Mouse (Mus musculus): ENCODE results near the gene Pde4d.

Gene Pde4d

DNA sequence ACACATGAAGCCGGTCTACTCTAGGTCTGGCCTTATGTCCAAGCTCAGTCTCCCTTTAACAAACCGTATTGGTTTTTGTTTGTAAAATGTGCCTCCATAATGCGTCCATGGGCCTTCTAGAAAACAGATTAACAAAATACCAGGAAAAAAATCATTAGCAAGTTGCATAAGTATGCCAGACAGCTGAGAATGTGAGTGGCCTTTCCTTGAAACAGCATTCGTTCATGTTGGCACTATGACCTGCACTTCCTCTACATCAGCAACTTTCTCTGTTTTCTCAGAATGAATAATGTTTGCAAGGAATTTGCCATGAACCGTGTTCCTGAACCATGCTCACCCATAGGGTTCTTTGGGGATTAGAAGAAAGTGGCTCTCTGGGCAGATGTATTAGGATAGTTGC lies 998.4 kb downstream of the Pde4d start:
- DNase-seq (ENCODE audit: low read depth in 1 of 2, low spot score in 2 of 2), result no peak

DNA sequence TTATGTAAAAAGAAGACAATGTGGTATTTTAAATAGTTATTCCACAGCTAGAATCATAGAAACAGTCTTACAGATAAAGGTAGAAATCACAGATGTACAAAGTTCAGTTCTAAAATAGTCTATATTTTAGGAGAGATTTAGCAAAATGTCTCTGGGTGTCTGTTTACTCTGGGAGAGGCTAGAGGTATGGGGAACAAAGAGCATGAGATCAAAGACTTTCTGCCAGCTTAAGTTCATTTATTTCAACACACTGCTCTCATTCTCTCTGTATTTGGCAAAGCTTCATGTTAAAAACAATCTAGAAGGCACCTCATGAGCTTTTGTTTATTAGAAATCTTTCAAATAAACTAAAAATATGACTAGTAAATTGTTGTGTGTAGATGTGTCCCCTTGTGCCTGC lies 1024.6 kb downstream of the Pde4d start:
- no peak for DNase-seq (ENCODE audit: low read depth in 1 of 2, low spot score in 2 of 2)

DNA sequence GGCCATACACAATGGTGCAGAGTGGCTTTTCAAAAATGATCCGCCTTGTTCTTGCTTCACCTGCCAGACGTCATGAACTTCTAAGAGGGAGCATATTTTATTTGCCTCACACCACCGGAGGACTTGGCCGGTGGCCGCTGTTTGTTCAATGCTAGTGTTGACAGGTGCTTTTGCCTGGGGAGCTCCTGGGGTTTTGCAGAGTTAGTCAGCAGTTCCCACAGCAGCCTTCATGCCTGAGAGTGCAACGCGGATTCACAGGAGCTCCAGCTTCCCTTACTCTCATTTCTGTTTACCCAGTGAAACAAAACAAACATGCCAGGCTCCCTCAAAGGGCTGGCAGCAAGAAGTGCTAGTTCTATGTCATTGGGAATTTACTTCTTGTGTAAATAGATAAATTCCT lies 1031.7 kb downstream of the Pde4d start:
- DNase-seq (ENCODE audit: low read depth in 1 of 2, low spot score in 2 of 2), result no peak

DNA sequence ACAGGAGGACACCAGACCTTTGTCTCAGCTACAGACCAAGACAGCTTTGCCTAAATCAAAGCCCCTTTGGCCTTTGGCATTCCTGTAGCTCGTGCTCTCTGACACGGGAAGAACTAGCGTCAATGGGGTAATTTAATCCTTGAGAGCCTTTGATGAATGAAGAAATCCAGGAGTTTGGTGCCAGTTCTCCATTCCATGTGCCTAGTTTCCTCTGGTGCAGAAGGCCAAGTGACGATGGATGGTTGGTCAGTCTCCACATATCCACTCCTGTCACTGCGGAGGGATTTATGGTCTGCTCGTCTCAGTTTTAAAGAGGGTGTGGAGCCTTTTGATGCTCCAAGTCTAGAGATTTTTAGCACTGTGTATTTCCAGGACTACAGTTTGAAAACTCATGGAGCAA lies 1036.4 kb downstream of the Pde4d start:
- no peak for DNase-seq (ENCODE audit: low read depth in 1 of 2, low spot score in 2 of 2)

DNA sequence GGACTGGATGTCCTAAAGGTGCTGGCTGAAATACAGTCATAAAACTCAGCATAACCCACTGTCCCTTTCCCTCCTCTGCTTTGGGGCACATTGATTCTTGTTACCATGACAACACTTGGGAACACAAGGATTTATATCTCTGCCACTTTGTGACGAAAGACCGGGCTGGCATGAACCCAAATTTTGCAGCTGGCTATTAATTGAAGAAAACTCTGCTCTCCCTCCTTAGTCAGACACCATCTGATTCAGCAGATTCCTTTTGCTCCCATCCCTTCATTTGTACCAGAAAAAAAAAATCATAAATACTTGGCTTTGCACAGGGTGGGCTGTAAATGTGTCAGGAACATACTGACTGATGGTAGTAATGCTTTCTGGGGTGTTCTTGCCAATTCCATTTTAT lies 1037.6 kb downstream of the Pde4d start:
- DNase-seq (ENCODE audit: low read depth in 1 of 2, low spot score in 2 of 2), result no peak

DNA sequence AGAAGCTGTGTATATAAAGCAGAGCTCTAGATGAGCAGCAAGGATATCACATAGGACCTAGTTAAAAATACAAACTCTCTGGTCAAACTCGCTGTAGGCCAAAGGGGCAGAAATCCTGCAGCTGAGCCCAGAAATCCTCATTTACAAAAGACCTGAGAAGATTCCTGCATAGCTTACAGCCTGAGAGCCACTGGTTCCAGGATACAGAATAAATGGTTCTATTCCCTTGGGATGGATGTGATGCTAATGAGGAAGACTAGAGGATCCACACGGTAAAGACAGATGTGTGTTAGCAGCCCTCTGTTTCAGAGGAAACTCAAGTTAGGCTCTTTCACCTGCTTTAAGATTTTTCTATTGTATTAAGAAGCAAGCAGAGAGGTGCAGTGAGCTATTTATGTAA lies 1041.1 kb downstream of the Pde4d start:
- DNase-seq (ENCODE audit: low read depth in 1 of 2, low spot score in 2 of 2), result no peak

DNA sequence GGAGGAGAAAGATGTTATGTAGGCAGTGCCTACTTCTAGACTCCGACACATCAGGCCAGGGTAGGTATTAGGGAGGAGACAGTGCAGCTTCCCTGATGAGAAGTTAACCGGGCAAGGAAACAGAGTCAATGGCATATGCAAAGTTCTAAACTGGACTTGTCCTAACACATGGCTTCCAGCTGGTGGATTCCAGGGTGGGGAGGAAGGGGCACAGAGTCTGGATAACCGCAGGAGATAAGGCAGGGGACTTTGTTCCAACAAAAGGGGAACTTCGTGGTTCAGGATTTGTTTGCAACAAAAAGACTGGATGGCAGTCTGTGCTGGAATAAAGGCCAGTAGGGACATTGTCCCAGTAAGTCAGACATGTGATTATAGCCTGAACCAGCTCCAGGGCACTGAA lies 1042.1 kb downstream of the Pde4d start:
- DNase-seq (ENCODE audit: low read depth in 1 of 2, low spot score in 2 of 2), result no peak

DNA sequence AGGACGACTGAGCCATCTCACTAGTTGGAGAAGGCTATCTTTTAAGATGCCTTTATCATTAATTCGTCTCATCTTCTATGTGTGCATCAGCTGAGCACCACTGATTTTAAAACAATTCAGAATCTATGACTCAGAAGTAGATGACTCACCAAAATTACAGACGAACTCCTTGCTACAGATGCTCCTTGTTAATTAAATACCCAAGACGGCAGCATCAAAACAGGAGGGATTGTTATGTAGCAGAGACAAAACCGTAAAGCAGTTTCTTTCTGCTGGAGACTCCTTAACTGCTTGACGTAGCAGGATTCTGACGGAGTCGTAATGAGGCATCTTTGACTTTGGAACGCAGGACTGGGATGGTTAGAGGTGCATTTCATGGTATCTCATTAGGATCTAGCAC lies 1050.6 kb downstream of the Pde4d start:
- no peak for DNase-seq (ENCODE audit: low read depth in 1 of 2, low spot score in 2 of 2)

DNA sequence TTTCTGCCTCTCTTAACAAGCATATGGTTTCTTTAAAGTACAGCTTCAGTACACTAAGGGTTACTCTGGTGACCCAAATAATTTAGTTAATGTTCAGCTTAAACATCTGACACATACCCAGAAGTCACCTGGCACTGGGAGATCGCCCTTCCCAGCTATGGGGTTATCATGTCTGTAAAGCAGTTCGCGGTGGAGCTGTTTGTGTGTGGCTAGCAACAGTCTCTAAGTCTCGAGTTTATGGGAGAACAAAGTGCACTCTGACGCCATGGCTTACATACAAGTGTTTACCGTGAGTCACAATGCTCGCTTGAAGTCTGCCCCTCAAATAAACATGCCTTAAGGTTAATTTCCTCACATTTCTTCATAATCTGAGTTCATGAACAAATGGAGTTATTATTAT lies 1053.0 kb downstream of the Pde4d start:
- DNase-seq (ENCODE audit: low read depth in 1 of 2, low spot score in 2 of 2), result no peak

DNA sequence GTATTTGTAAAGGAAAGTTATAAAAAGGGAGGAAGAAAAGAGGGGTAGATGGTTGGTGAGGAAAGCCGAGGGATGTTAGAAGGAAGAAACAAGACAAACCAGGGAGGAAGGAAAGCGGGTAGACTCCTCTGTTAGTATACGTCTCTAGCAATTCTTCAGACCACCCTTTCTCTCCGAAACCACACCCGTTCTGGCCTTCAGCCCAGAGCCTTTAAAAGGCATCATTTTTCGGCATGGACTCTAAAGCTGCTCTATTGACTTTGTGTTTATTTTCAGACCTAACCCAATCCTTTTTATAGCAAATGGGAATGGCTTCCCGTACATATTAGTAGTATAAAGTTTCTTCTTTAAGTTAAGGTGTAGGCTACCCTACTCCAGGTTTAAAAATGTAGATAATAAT lies 1057.0 kb downstream of the Pde4d start:
- no peak for DNase-seq (ENCODE audit: low read depth in 1 of 2, low spot score in 2 of 2)

DNA sequence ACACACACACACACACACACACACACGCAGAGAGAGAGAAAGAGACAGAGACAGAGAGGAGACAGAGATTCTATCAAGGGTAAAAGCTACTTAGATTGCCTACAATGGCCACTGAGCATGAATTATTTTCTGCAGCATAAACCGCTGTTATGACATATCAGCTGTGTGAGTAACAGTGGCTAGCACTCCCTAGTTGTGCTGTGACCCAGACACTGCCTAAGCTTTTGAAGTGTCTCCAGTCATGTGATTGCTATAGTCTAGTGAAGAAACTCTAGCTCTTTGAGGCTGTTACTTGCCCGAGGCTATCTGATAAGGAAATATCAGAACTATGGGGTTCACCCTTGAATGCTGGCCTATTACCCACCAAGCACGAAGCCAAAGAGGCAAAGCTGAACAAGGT lies 1058.7 kb downstream of the Pde4d start:
- no peak for DNase-seq (ENCODE audit: low read depth in 1 of 2, low spot score in 2 of 2)

DNA sequence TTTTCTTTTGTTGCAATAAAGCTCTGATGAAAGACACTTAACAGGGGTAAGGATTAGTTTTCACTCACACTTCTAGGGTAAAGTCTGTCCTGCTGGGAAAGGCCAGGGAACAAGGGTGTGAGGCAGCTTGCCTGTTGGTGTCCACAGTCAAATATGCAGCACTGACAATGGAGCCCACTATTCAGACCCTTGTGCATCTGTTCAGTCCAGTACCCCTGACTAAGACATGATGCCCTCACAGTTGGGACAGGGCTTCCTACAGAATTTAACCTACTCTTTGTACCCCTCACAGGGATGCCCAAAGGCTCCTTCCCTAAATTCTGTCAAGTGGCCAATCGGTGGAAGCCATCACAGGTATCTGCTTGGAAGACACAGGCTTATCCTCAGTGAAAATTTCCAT lies 1068.4 kb downstream of the Pde4d start:
- no peak for DNase-seq (ENCODE audit: low read depth in 1 of 2, low spot score in 2 of 2)

DNA sequence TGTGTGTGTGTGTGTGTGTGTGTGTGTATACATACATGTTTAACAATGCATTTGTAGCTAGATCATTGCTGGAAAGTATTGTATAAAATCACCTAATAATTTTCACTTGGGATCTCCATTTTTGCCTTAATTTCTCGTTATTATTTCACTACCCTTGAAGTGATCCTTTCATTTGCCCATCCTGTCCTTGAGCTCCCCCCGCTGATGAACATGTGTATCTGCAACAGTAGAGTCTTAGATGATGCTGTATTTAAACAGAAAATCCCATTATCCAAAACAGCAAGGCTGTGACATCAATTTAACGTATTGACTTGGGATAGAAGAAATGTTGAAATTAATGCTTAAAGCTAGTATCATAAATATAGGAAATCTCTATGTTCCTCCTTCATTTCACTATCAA lies 1069.7 kb downstream of the Pde4d start:
- no peak for DNase-seq (ENCODE audit: low read depth in 1 of 2, low spot score in 2 of 2)

DNA sequence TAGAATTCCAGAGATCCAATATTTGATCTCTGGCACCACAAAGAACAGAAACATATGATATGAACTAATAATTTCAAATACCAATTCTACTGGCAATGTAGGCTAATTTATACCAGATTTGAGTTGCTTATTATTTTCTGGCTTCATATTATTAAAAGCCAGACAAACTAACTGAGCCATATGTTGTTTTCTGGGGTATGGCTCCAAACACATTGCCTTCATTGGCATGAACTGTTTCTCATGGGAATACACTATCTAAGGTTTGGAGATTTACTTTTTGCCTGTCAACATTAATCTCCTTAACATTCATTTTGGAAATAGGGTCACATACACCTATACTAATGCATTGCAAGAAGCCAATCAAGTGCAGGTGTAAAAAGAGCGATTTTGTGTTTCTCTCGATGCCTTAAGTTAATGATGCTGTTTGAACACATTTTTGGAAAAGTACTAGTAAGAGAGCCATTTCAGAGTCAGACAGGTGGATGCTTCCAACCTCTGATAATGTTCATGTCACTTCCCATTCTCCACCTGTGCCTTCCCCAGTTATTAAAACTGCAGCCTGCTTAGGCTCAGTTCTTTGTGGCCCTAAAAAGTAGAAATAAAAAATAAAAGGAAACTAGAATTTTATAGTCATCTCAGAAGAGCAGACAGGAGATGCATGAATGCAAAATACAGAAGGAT lies 1070.4 kb downstream of the Pde4d start:
- no peak for DNase-seq (ENCODE audit: low read depth in 1 of 2, low spot score in 2 of 2)

DNA sequence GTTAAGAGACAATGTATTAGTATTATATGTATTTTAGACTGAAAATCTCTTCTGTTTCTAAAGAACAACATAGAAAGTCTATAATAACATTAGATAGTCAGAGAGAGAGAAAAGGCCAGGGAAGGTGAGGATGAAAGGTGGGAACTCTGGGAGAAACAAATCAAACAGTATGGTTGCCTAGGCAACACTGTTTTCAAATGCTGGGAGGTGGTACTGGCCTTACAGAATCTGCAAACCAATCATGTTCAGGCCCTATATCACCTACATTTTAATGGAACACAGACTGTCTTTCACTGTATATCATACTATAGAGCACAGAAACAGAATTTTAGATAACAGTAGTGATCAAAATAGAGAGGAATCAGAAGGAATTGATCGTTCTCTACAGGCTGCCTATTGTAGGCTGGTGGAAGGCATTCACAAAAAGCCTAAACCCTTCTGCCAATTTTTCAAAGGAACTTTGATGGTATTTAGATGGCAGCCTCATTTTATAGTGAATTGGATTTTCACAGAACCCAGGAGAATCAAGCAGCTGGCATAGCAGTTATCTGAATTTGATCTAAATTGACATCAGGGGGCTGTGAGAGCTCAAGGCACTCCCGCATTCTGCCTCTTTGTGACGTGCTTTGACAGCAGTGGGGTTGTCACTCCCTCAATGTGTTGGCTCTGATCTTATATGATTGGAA lies 1084.2 kb downstream of the Pde4d start:
- no peak for DNase-seq (ENCODE audit: low read depth in 1 of 2, low spot score in 2 of 2)

DNA sequence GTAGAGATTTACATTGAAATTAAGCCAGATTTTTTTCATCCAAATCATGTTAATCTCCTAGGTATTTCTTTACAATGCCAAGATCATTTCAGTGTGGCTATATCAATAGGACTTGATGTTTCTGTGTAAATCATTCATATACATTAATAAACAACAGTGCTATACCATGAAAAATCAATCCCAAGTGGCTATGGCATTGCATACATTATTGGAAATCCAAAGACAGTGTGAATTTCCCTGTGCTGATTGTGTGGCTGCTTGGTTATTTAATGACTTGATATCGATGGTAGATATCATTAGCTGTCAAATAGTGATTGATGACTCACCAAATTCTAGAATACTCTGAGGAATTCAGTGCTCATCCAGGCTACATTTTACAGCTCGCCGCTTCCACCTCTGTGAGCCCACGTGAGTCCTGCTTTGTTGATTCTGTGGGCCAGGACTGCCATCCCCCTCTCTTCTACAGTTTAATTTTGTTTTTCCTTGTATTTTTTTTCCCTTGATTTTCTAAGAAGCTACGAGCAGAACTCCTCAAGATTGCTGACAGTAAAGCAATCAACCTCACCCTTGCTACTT lies 1085.0 kb downstream of the Pde4d start:
- no peak for DNase-seq (ENCODE audit: low read depth in 1 of 2, low spot score in 2 of 2)

DNA sequence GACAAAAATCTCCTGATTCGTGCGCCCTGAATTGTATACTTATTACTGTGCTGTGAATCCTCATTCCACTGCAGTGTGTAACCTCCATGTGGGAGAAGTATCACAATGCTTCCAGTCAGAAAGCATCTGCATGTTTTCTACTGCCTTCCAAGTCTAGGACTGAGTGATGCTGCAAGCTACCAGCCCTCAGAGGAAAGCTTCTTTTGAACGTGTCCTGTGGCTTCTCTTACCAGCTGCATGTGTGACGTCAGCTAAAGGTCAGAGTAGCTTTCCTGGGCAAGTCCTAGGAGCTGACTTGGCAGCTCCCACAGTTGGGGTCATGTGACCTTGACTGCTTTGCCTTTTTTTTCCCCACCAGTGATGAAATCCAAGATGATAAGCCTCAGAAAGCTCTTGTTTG lies 1086.9 kb downstream of the Pde4d start:
- DNase-seq (ENCODE audit: low read depth in 1 of 2, low spot score in 2 of 2), result no peak

DNA sequence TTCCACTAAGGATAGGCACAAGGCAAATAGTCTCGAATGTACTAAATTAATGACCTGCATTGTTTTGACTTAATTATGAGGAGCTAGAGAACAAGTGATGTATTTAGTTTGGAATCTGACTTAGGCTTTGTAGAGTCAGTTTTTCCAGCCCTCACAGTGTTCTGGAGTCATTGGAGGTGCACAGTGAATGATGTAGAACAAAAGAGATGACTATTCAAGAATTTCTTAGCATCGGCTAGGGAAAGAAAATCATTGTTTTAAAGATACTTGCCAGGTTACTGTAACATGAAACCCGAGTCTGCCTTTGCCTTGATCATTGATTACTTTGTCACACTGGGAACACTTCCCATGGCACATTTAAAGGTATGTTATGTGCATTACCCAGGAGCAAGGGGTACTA lies 1089.6 kb downstream of the Pde4d start:
- no peak for DNase-seq (ENCODE audit: low read depth in 1 of 2, low spot score in 2 of 2)

DNA sequence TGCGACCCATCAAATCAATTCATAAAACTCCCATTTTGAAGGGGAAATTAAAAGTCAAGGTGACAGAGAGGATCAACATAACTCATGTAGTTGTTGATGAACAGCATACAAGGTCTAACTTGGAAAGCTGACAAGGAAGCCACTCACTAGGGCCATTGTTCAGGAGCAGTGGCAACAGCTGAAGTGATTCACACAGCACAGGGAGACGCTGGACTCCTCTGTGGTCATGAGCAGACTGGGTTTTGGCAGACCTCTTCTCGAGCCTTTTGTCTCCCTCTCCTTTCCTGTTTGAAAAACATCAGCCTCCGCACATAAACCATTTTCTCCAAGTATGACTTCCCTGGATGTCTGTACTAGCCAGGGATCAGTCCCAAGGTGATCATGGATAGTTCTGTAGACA lies 1094.9 kb downstream of the Pde4d start:
- DNase-seq (ENCODE audit: low read depth in 1 of 2, low spot score in 2 of 2), result no peak

DNA sequence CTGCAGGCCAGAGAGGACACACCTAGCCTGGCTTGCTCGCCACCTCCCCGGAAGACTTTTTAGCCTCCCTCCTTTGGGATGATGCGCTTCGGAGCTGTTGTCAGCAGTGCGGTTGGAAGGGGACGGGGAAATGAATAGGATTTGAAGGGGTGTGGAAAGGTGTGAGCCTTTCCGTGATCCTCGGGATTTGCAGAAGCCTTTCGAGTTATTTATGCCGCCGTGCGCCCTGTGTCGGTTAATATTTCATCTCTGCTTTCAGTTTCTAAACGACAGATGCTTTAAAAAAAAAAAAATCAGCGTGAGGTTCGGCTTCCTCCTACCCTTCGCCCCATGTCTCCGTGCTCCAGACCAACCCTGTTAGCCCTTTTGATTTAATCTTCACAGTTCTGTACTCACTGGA lies 1096.6 kb downstream of the Pde4d start:
- no peak for DNase-seq (ENCODE audit: low read depth in 1 of 2, low spot score in 2 of 2)

DNA sequence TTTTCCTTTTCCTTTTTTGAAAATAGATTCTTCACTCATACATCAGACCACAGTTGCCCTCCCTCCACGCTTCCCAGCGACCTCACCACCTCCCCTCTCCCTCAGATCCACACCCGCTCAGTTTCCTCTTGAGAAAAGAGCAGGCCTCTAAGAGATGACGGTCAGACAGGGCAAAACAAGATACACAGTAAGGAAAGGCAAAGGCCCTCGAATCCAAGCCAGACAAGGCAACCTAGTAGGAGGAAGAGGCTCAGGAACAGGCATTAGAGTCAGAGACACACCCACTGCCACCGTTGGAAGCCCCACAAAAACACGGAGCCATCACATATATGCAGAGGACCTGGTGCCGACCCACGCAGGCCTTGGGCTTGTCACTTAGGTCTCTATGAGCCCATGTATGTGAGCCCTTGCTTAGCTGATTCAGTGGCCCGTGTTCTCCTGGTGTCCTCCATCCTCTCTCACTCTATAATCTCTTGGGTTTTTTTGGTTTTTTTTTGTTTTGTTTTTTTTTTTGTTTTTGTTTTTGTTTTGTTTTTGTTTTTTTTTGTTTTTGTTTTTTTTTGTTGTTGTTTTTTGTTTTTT lies 1097.3 kb downstream of the Pde4d start:
- no peak for DNase-seq (ENCODE audit: low read depth in 1 of 2, low spot score in 2 of 2)

DNA sequence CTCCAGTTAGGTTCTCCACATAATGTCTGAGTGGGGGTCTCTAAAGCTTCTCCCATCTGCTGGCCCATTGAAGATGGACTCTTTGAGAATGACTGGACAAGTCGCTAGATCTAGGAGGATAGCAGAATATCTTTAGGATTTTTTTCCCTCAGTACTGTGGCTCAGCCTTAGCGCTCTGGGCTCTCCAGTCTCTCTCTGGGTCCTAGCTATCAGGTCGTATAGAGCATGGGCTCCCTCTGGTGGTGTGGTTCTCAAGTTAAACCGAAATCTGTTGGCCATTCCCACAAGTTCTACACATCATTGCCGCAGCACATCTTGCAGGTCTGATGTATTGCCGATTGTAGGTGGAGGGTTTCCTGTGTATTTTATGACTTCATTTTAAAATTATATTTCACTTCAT lies 1098.0 kb downstream of the Pde4d start:
- DNase-seq (ENCODE audit: low read depth in 1 of 2, low spot score in 2 of 2), result peak; percentile 29 to 58

DNA sequence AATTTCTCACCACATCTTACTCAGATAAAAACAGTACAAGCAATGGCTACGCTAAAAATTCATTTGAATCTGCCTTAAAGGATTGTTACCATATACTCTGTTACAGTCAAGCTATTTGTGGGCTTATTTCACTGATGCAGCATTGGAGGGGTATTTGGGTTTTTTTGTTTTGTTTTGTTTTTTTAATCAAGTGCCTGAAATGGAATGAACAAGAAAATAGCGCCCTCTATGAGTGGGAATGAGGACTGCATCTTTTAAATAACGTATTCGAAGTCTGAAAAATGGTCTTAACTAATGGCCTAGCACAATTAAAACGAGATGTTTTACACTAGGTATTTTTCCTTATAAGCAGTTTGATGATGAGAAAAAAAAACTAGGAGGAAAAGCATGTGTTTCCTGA lies 1098.5 kb downstream of the Pde4d start:
- DNase-seq (ENCODE audit: low read depth in 1 of 2, low spot score in 2 of 2), result no peak

Data from monocyte, adult 2 months (primary cell).